Mouse (Mus musculus): Measurements from ENCODE around the gene Ttll5. TPM values are rescaled to one million over a fixed set of nuclear protein-coding genes. Genes with fewer than 3 reads are reported as not detected.
A peak's percentile ranks its signal among the peaks of the same experiment; 100 is the strongest.

Gene Ttll5
- total RNA-seq, 2 experiments from 2014 or later: 48.5 to 48.6 TPM

DNA sequence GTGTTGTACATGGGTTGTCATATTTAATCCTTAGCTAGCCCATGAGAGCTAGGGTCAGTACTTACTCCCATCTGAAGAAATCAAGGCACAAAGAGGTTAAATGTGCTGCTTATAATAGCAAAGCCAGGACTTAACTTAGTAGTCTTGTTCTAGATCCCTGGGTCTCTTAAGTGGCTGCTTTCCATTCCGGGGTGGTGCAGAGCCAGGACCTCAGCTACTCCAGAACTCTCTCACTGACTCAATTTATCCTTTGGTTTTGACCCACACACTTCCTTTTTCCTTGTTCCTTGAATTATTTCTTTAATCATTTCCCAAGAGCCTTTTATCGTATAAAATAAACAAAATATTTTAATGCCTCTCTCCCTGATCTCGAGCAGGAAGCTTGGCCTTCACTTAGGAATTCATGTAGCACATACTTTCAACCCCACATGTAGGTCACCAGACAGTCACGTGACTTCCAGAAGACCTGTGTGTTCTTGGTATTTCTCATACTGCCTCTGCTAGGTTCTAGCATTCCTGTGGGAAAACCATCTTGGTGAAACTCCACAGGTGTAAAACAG, 164.4 kb downstream of the Ttll5 start:
- TF ChIP-seq CTCF (conservative IDR thresholded peaks at IDR 0.05): no peak

DNA sequence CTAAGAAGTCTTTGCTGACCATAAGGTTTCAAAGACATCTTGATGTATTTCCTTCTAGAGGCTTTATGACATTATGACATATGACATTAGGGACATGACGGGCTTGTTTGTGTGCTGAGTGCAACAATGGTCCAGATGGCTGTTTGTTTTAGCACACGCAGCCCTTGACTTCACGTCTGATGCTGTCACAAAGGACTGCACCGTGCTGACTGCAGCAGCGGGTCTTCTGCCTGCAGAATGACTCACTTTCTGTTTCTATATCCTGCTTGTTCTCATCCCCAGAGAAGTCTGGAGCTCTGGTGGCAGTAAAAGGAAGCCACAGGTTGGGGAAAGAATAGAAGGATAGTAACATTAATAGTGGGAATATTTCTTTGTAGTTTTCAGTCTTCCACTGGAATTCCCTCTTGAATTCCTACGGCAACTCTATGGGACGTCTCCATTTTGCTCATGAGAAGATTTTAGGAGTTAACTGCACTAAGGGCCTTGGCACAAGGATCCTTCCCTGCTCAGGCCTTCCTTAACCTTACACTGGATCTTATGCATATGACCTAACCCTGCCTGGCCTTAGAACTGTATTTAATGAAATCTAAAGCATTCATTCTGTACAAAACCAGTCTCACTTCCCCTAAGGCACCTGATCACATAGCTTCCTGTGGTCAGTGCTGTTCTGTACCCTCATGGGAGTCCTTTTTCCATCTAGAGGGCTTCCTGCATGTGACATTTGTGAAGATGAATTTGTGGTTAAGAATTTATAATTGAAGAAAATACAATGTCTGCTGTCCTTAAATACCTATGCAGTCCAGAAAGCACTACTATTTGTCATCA, 167.8 kb downstream of the Ttll5 start:
- no peak for DNase-seq (ENCODE audit: low spot score in 2 of 2)
- H3K27ac ChIP-seq: peak overlapping the region; percentile 41; the same call in 1 of the 2 replicates
- H3K4me3 ChIP-seq: no peak overlapping the region
- TF ChIP-seq CTCF (conservative IDR thresholded peaks at IDR 0.05): peak; percentile 30; the same call in 1 of the 2 replicates

More for the DNA sequence above, 164.4 kb downstream of the Ttll5 start:
- Histone ChIP-seq H3K27ac (0 out of 2 replicates have a peak overlapping the region, but pooled peaks have one; percentile 2), H3K4me3 (no peak overlapping the region)
- DNase-seq (ENCODE audit: low spot score in 2 of 2): no peak

DNA sequence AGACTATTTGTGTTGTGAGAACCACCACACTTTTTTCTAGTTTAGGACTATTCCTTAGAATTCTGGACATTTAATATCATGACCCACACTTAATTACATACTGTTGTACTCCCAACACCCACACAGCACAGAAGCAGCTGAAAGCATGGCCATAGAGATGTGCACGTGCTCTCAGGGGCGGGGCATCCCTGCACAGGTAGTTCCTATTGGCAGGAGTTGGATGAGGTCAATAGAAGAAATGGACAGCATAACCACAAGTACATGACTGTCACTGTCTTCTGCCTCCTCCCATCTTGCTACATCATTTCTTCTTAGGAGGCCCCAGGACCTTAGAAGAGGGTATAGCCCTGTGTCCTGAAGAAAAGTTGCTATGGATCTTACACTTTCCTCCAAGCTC, 168.4 kb downstream of the Ttll5 start:
- H3K27ac ChIP-seq: no peak overlapping the region
- no peak for TF ChIP-seq CTCF (conservative IDR thresholded peaks at IDR 0.05)
- no peak for DNase-seq (ENCODE audit: low spot score in 2 of 2)
- H3K4me3 ChIP-seq: no peak overlapping the region

DNA sequence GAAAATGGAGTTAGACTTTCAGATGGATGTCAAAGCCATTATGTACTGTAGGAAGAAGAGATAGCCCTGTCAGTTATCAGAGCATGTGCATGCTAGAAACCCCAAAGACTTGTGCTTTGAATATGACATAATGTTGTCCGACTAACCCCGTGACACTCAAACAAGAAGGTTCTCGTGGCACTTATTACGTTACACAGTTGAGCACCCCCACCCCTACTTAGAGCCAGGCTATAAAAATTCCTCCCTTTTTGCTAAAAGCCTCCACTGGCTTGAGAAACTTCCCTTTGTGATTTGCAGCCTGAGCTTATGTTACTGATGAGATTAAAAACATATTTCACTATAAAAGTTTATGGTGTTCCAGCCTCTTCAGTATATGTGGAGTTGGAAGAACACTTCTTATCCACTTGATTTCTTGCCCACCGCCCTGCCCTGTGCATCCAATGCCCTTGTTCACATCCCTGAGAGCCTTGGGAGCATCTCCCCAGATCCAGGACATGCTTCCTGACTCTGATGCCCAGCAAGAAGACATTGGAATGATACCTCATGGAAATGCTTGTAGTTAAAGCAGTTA, 169.4 kb downstream of the Ttll5 start:
- no peak for DNase-seq (ENCODE audit: low spot score in 2 of 2)
- no peak for TF ChIP-seq CTCF (conservative IDR thresholded peaks at IDR 0.05)
- Histone ChIP-seq H3K4me3 (no peak overlapping the region), H3K27ac (no peak overlapping the region)

DNA sequence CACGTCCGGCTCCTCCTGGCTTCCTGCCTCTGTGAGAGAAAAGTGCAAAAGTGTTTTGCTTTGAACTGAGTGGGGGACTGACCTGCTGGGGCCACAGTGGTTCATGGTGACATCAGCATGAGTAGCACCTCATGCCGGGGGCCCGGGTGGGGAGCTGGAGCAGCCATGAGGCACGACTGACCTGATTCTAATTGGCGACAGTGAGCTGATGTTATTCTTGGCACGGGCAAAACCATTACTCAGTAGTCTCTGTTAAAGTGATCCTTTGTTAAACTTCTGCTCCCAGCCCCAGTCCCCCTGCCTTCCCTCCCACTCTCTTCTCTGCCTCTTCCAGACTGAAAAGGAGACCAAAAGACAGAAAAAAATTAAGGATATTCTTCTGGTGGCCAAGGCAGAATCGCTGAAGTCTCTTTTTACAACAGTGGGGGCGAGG, 176.2 kb downstream of the Ttll5 start:
- peak overlapping the region; percentile 71 for H3K27ac ChIP-seq
- TF ChIP-seq CTCF (conservative IDR thresholded peaks at IDR 0.05): no peak
- no peak for DNase-seq (ENCODE audit: low spot score in 2 of 2)
- H3K4me3 ChIP-seq: no peak overlapping the region

DNA sequence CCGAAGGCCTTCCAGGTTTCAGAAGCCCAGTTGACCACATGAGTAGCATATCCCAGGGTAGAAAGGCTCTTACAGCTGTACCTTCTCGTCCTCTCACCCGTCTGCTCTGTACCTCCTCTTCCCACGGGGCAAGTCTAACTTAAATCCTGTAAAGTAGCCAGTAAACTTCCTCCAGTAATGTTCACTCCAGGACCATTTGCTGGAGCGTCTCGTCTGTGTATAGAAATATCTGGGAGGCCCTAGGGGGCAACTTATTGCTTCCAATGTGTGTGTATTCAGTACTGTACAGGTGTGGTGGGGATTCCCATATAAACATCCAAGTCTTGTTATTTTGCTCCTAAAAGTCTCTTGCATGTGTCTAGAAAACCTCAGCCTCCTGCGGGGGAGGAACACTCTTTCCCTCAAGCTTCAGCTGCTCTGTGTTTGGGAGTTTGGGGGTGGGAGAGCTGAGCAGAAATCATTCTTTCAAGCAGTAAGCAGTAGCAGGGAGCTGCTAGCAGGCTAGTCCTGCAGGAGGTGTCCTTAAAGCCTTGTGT, 176.7 kb downstream of the Ttll5 start:
- Histone ChIP-seq H3K4me3 (no peak overlapping the region), H3K27ac (peak overlapping the region; percentile 71)
- no peak for TF ChIP-seq CTCF (conservative IDR thresholded peaks at IDR 0.05)
- DNase-seq (ENCODE audit: low spot score in 2 of 2): peak in 1 of 2 experiments; percentile 65

DNA sequence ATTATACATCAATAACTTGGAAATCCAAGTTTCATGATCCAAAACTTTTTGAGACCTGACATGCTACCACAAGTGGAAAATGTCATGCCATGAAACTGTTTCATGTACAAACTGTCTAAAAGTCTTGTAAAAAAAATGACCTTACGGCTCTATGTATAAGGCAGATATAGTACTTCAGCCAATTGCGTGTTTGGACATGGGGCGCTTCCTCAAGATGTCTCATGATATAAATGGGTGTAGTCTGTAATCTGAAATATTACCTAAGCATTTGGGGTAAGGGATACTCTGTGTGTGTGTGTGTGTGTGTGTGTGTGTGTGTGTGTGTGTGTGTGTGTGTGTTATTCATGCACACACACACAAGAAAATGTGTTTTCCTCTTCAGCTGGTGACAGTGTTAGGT, 180.2 kb downstream of the Ttll5 start:
- no peak for TF ChIP-seq CTCF (conservative IDR thresholded peaks at IDR 0.05)
- no peak overlapping the region for H3K4me3 ChIP-seq

DNA sequence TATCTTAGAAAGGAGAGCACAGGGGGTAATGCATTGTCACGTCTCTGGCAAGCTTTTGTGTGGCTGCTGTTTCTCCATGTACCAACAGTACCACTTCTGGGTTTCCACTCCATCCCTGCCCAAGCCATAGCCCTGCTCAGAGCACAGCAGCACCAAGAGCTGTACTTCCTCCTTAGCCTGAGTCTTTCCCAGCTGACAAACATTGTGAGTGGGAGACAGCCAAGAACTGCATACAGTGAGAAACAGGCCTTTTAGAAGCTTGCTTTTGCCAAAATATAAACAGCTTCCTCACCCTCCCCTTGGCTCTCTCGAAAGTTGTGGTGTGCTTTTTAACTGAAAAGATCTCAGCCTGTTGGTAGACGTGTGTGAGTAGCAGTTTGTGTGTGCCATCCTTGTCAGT, 182.9 kb downstream of the Ttll5 start:
- H3K4me3 ChIP-seq: no peak overlapping the region
- TF ChIP-seq CTCF (conservative IDR thresholded peaks at IDR 0.05): no peak
- H3K27ac ChIP-seq: no peak overlapping the region
- no peak for DNase-seq (ENCODE audit: low spot score in 2 of 2)

More for the DNA sequence above, 180.2 kb downstream of the Ttll5 start:
- H3K27ac ChIP-seq: no peak overlapping the region
- no peak for DNase-seq (ENCODE audit: low spot score in 2 of 2)

DNA sequence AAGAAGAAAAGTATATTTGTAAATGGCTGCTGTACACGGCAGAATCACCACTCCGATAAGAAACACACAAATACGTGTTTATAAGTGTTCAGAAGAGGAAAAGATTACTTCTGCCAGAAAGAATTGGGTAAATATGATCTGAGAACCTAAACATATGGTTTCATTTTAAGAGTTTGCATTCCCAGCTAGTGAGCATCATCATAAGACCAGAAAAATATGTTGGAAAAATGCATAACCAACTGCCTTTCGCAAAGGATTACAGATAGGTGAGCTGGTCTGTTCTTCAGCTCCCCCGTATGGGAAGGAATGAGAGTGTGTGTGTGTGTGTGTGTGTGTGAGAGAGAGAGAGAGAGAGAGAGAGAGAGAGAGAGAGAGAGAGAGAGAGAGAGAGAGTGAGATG, 186.2 kb downstream of the Ttll5 start:
- Histone ChIP-seq H3K27ac (no peak overlapping the region), H3K4me3 (no peak overlapping the region)
- no peak for DNase-seq (ENCODE audit: low spot score in 2 of 2)
- no peak for TF ChIP-seq CTCF (conservative IDR thresholded peaks at IDR 0.05)

DNA sequence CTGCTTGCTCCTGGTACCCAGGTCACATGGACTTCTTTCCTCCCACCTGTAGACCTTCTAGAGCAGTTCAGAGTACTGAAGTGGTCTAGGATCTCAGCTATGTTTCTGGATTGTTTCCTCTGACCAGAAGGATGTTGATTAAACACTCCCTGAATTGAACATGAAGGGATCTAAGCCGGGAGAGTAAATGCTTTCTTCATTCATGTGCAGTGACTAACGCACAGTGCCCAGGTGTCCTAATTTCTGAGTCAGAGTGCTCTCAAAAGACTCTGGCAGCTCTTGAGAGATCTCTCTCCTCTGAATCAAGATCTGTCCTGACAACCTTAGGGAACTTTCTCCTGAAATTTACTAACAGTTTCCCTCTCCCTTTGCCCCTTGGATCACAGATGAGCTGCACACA, 187.7 kb downstream of the Ttll5 start:
- Histone ChIP-seq H3K4me3 (no peak overlapping the region), H3K27ac (no peak overlapping the region)
- TF ChIP-seq CTCF (conservative IDR thresholded peaks at IDR 0.05): no peak
- no peak for DNase-seq (ENCODE audit: low spot score in 2 of 2)

DNA sequence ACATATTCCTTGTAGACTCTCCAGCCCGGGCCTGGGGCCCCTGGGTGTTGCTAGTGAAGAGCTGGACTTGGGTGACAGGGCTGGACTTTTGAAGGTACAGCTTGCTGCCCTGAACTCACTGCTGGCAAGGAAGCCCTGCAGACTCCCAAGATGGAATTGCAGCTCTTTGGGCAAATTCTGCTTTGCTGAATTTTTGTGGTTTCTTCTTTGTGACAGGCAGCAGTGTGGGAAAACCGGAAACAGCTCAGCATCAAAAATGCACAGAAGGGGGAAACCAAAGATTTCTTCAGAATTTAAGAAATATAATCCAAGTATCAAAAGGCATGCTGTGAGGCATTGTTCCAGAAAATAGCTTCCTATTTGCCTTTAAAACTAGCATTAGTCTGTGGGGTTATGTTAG, 189.7 kb downstream of the Ttll5 start:
- no peak overlapping the region for H3K27ac ChIP-seq
- DNase-seq (ENCODE audit: low spot score in 2 of 2): no peak
- H3K4me3 ChIP-seq: no peak overlapping the region
- TF ChIP-seq CTCF (conservative IDR thresholded peaks at IDR 0.05): no peak

DNA sequence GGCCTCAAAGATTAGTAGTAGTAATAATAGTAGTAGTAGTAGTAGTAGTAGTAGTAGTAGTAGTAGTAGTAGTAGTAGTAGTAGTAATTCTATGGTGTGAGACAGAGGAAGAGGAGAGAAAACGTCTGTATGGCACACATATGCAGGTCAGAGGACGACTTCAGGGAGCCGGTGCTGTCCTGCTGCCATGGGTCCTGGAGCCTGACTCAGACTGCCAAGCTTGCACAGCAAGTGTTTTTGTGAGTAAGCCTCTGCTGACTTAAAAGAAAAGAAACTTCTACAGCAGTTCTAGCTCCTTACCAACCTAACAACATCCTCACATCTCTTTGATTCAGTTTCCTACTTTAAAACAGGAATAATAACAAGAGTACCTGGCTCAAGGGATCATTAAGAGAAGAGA, 190.2 kb downstream of the Ttll5 start:
- no peak overlapping the region for H3K4me3 ChIP-seq
- TF ChIP-seq CTCF (conservative IDR thresholded peaks at IDR 0.05): no peak
- DNase-seq (ENCODE audit: low spot score in 2 of 2): no peak
- no peak overlapping the region for H3K27ac ChIP-seq

DNA sequence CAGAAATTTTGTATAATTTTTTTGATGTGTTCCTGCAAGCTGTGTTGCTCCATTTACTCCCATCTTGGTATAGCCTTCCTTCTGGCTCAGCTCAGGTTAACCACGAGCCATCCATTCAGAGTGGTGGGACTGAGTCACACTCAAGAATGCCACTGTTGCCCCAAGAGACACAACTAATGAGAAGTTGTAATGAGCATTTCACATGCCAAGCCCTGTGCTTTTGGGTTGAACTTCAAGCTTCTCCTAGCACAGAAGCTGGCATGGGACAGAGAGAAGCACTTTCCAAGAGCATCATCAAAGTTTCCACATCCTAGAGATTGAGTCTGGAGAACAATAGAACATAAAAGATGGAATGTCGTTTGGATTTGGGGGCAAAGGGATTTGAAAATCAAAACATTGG, 190.7 kb downstream of the Ttll5 start:
- Histone ChIP-seq H3K4me3 (no peak overlapping the region), H3K27ac (no peak overlapping the region)
- no peak for DNase-seq (ENCODE audit: low spot score in 2 of 2)
- TF ChIP-seq CTCF (conservative IDR thresholded peaks at IDR 0.05): no peak
